Mouse (Mus musculus) ES-E14 (cell line): ENCODE measurements around the gene Fbxl16.

ENCODE experiments used
- CHD2 ChIP-seq: IDR thresholded peaks from 2 replicates; pipeline ENCODE4 v1.6.1; 2014; ENCODE audit warnings: mild to moderate bottlenecking, low read depth, low read length, inconsistent platforms
- HCFC1 ChIP-seq: IDR thresholded peaks from 2 replicates; pipeline ENCODE4 v1.6.1; 2012; ENCODE audit warnings: low read length, inconsistent platforms, borderline replicate concordance; ENCODE audit not compliant: insufficient read depth
- MAFK ChIP-seq: IDR thresholded peaks from 2 replicates; pipeline ENCODE4 v1.6.1; 2014; ENCODE audit warnings: mild to moderate bottlenecking, low read depth, low read length, inconsistent platforms; ENCODE audit not compliant: insufficient read depth
- ZNF384 ChIP-seq: IDR thresholded peaks from 2 replicates; pipeline ENCODE4 v1.6.1; 2012; ENCODE audit warnings: low read depth, low read length, inconsistent platforms

- TF ChIP-seq HCFC1 (no peak), CHD2 (no peak), ZNF384 (no peak), MAFK (no peak)
These were observed 30.8 kb downstream of the Fbxl16 start for GRCm38 (mm10) chr17:25839455-25840235.
